24 mouse cellular contexts compared by ENCODE assay signal in the genomic region with DNA sequence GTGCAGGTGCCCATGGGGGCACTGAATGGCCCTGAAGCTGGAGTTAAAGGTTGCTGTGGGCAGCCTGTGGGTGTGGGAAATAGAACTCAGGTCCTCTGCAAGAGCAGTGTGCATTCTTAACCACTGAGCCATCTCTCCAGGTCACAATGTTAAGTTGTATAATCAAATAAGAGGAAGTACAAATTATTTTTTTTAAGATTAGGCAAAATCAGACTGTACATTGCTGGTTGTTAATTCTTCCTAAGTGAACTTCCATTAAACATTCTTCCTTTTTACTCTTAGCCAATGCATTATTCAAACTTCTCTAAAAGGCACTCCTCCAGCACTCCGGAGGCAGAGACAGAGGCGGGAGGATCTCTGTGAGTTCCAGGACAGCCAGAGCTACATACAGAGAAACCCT.
"Had no signal": no experiment of that assay in that cellular context is flagged by ENCODE, and none has a peak within 500 bp of the region (broad histone marks: within the 10 kb centered on the region; RNA-seq: fewer than 3 reads in every experiment).

No protein-coding gene starts in this region.

- DNase-seq: kidney, adult 18-20 months; kidney, postnatal 25 days; layer of hippocampus, adult 9-11 months; liver; lung, adult 18-20 months; lung, postnatal 10 days; lung, postnatal 36 days; right cerebral cortex, adult 18-20 months; right cerebral cortex, postnatal 14 days; right cerebral cortex, postnatal 4 days; thymus, adult 2 months; thymus, postnatal 14 days had no signal

- H3K4me1 ChIP-seq: lung, embryonic 15.5 days; midbrain, embryonic 10.5 days; midbrain, embryonic 13.5 days had no signal

- H3K9ac ChIP-seq: limb, embryonic 13.5 days; liver, embryonic 12.5 days; liver, embryonic 15.5 days; lung, embryonic 15.5 days; midbrain, embryonic 13.5 days had no signal

- H3K4me2 ChIP-seq: limb, embryonic 13.5 days; liver, embryonic 12.5 days; lung, embryonic 15.5 days; midbrain, embryonic 13.5 days had no signal

- H3K27ac ChIP-seq: layer of hippocampus, adult 2 months; limb, embryonic 10.5 days; limb, embryonic 13.5 days; liver, embryonic 12.5 days; liver, embryonic 15.5 days; lung, embryonic 15.5 days; midbrain, embryonic 10.5 days; midbrain, embryonic 13.5 days; stomach, postnatal 0 days had no signal

- H3K36me3 ChIP-seq: limb, embryonic 10.5 days; limb, embryonic 13.5 days; liver, embryonic 12.5 days; liver, embryonic 15.5 days; lung, embryonic 15.5 days; midbrain, embryonic 10.5 days; midbrain, embryonic 13.5 days had no signal

- H3K4me3 ChIP-seq: layer of hippocampus, adult 2 months; limb, embryonic 10.5 days; limb, embryonic 13.5 days; liver, embryonic 12.5 days; liver, embryonic 15.5 days; lung, embryonic 15.5 days; midbrain, embryonic 10.5 days; midbrain, embryonic 13.5 days had no signal

- ATAC-seq: intestine, embryonic 16.5 days; liver, embryonic 12.5 days; midbrain, embryonic 13.5 days; midbrain, embryonic 16.5 days had no signal

- H3K27me3 ChIP-seq: limb, embryonic 13.5 days; liver, embryonic 15.5 days; lung, embryonic 15.5 days; megakaryocyte, embryonic 14.5 days; midbrain, embryonic 13.5 days had no signal

- H3K9me3 ChIP-seq: limb, embryonic 10.5 days; limb, embryonic 13.5 days; liver, embryonic 12.5 days; liver, embryonic 15.5 days; lung, embryonic 15.5 days; megakaryocyte, embryonic 14.5 days; midbrain, embryonic 10.5 days; midbrain, embryonic 13.5 days had no signal
